Mouse (Mus musculus) liver, embryonic 14.5 days (tissue): ENCODE results near the gene Tarsl2.

ENCODE experiments used
- CTCF ChIP-seq: IDR thresholded peaks from 2 replicates; pipeline ENCODE4 v1.5.1; 2016; ENCODE audit warnings: antibody characterized with exemption, low read depth, control low read depth
- EP300 ChIP-seq: IDR thresholded peaks from 2 replicates; pipeline ENCODE4 v1.6.1; 2016; ENCODE audit warnings: antibody characterized with exemption, low read depth

DNA sequence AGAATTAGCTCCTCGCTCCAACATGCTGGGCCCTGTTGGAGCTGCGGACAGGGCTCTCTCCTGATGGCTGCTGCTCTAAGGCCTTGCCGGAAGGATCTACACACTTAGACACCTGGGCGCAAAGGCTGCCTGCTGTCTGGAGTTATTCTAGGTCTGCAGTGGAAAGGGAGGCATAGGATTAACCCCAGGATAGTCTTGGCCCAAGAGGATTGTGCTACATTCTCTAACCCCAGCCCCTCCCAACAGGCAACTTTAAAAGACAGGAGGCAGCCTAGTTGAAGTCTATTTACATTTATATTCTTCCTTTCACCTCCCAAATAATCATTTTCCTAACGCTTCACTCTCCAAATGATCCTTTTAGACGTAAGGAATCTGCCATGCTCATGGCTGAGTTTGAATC, 8.9 kb upstream of the Tarsl2 start:
- TF ChIP-seq CTCF (no peak), EP300 (no peak)
